Mouse (Mus musculus) 3134 (cell line): ENCODE data around the gene Tanc2.

Experiments used
- DNase-seq: peaks from one replicate; pipeline ENCODE4 v3.0.0-alpha.2; 2011; ENCODE audit warnings: low spot score; ENCODE audit not compliant: insufficient read length; ENCODE audit errors: extremely low read depth

Tanc2 gene

DNA sequence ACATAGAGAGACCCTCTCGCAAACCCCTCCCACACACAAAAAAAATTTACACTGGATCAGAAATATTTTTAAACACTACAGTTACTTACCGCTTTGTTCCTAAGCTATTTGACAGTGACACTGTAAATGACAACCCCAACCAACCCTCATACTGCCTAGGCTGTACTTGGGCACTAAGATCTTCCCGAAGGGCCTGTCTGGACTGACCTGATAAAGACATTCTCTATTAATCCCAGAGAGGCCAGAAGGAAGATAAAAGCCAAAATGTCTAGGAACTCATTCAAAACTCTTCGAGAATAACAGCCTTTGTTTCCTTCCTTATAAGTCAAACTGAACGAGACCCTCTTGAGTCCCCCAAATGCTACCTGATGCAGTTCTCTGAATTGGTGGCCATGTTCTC is 331.5 kb downstream of the Tanc2 start:
- no peak for DNase-seq

DNA sequence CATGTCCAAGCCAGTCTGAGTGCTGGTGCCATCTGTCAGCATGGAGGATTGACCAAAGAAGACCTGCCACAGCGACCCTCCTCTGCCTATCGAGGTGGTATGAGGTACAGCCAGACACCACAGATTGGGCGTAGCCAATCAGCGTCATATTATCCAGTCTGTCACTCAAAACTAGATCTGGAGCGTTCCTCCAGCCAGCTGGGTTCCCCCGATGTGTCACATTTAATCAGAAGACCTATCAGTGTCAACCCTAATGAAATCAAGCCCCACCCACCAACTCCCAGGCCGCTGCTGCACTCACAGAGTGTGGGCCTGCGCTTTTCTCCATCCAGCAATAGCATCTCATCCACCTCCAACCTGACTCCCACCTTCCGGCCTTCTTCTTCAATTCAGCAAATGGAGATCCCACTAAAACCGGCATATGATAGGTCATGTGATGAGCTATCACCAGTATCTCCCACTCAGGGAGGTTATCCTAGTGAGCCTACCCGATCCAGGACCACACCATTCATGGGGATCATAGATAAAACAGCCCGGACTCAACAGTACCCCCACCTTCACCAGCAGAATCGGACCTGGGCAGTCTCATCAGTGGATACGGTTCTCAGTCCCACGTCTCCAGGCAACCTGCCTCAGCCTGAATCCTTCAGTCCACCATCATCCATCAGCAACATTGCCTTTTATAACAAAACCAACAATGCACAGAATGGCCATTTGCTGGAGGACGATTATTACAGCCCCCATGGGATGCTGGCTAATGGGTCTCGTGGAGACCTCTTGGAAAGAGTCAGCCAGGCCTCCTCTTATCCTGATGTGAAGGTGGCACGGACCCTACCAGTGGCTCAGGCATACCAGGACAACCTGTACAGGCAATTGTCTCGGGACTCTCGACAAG is 333.2 kb downstream of the Tanc2 start:
- DNase-seq: no peak

DNA sequence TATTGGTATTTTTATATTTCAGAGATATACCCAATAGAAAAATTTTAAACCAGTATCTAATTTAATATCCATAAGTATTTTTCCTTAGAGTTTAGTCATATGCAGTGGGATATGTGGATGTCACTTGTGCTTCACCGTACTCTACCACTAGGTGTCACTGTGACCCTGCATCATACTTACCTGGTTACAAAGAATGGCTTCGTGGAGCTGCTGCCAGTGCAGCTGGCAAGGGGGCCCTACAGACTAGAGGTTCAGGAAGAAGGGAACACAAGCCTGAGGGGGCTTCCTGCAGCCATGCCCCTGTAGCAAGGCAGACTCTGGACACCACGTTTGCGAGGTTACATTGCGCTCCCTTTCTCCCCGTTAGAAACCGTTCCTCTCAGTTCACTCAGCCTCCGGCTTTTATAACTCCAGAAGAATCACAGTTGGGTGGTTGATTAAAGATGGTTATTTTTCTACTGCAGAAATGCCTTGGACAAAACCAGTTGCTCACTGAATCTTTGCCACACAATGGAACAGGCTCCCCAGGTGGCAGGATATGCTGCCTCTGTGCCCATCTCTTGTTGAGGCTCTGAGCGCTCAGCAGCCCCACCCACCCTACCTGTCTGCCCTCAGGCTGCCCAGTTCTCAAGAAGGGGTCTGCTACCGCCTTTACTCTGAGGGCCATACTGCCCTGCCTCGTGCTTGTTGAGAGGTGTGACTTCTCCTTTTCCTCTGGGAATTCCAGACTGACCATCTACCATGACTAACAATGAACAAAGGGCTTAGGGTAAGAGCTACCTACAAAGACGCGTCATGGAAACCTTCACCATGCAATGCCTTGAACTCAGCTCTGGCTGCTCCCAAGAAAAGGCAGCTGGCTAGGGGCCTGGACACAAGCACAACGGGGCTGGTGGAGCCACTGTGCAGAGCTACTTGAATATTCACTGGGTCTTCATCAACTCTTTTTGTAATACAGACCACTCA is 337.6 kb downstream of the Tanc2 start:
- DNase-seq: peak; percentile 36

DNA sequence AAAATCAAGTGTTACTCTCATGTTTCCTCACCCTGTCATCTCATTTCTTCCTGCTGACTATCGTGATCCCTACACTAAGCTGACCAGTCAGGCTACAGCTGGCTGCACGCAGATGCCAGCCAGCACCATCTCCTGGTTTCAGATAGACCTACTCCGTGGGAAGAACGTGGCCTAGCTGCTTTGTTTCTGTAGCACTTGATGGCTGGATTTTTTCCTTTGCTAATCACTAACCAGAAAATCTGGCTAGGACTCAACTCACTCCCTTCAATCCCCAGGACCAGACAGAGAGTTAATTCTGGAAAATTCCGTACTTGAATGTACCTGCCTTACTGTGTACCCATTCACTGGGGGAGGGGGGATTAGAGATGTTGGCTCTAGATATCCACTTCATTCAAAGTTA is 338.4 kb downstream of the Tanc2 start:
- no peak for DNase-seq

DNA sequence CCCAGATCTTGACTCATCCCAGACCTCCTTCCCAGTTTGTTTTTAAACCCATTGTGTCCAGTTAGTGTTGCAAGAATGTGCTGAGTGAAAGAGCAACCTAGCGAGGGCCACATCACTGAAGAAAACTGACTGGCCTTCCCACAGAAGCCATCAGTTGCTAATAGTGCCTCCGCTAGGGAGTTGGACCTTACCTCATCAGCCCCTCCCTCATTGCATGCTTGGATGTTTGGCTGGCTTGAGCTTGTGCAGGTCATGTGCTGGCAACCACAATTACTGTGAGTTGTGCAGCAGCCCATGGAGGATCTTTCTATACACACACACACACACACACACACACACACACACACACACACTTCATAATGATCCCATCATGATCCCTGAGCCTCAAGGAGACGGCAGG is 341.6 kb downstream of the Tanc2 start:
- no peak for DNase-seq

DNA sequence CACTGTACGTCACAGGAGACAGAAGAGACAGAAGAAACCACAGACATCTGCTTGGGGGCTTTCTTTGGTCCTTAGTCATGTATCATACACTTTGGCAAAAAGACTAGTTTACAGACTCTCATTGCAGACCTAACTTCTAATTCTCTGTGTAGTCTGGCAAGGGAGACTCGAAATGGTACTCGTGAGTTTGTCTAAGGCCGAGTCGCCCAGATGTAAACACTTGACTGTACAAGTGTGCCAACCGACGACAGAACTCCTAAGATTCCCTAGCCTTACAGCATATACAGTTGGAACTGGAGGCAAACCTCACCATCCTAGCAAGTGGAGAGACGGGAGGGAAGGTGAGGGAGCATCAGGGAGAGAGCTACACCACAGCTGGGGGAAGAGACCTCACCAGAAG is 344.0 kb downstream of the Tanc2 start:
- DNase-seq: no peak

DNA sequence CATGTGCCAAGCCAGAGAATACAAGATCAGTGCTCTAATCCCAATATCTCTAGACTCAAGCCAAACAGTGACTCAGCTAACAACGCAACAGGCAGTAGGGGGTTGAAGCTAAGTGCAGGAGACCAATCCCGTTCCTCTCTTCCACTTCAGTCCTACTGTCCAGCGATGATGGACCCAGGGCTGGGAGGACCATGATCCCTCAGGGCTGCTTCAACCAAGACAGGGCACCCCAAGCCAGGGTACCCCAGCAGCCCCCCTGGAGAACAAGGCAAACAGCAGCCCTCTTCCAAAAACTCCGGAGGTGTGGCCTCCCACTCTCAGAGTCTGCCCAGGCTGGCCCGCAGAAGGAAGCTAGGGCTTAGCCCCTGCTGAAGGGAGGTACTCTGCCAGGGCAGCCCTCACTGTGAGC is 344.5 kb downstream of the Tanc2 start:
- peak; percentile 69 for DNase-seq

DNA sequence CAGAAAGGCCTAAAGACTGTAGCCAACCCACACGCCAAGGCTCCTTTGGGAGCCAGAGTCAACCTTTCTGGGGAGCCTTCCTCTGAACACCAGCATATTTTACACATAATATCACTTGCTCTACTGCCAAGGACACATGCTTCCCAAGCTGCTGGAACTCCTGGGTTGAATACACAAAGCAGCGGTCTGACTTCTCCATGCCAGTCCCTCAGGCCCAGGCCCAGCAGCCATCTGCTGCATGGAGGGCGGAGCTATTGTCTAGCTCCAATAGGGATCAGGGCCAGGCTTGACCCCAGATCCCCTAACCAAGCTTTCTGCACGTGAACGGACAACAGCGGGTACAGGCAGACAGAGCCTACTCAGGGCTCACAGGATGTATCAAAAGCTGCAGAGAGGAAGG is 345.0 kb downstream of the Tanc2 start:
- DNase-seq: no peak

DNA sequence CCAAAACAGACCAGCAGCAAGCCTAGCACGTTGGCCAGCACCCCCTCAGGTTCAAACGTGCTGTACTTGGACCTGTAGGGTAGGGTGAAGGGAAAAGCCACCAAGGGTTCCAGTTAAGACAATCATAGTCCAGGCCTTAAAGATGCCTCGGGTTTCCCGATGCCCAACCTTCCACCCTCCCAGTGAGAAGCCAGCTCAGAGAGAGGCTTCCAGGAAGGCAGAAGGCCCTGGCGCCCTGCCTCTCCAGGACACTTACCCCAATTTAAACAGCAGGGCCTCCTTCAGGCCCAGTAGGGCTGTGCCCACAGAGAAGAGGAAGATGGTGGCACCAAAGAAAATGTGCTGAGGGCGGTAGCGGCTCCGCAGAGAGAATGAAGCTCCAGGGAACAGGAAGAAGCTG is 345.7 kb downstream of the Tanc2 start:
- DNase-seq: no peak

DNA sequence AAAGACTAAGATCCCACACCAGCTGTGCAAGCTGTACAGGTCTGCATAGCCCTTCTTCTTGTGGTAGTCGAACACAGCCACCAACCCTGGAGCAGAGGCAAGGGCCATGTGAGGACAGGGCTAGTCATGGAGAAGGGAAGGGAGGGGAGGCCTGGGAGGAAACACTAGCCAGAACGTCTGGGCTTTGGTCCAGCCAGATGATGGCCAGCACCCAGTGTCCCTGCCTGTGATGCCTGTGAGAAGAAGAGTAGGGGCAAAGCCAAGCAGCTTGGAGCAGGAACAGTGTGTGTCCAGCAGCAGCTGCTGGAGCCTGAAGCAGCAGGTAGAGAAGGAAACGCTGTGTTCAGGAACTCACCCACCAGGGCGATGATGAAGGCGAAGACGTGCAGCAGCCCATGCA is 346.4 kb downstream of the Tanc2 start:
- DNase-seq: peak; percentile 34

DNA sequence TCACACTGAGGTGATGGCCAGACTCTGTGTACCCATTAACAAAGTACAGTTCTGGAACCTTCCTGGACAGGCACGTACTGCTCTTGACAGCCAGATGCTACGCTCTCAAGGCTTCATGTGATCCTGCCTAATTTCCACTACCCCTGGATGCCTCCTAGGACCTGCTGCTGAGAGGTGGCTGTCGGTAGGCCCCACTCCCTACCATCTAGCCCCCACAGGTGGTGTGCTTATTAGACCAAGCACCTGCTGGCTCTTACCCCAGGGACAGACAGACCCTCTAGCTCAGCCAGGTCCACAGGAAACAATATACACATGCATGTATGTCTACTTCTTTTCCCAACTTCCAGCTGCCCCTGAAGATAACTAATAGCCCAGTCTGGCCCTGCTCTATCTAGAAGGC is 347.2 kb downstream of the Tanc2 start:
- DNase-seq: no peak

DNA sequence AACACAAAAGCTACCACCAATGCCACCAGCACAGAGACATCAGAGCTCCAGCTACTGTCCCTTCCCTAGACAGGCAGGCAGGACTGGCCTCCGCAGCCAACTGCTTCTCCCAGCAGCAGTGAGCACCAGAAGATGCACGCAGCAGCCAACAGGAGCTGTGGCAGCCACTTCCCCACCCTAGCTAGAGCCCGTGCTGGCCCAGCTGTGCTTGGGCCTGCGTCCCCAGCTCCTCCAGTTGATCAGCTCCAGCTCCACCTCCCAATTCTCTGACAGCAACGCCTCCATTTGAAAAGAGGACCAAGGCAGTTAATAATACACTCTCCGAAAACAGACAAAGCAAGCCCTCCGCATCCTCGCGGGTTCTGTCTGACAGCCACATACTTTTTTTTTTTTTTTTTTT is 349.0 kb downstream of the Tanc2 start:
- no peak for DNase-seq

DNA sequence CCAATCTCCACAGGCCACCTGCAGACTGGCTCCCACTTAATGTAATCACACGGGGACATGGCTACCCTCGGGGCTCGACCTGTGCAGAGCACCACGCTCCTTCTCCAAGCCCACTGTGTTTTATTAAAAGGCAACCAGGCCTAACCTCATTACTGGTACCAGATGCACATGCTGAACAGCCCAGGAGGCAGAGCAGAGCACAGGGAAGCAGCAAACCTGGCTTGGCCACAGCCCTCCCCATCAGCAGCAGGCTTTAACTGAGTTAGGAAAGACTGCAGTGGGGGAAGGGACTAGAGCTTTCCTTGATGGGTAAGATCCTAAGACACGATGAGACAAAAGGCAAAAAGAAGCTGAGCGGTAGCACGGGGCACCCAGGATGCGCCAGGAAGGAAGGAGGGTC is 352.2 kb downstream of the Tanc2 start:
- no peak for DNase-seq

DNA sequence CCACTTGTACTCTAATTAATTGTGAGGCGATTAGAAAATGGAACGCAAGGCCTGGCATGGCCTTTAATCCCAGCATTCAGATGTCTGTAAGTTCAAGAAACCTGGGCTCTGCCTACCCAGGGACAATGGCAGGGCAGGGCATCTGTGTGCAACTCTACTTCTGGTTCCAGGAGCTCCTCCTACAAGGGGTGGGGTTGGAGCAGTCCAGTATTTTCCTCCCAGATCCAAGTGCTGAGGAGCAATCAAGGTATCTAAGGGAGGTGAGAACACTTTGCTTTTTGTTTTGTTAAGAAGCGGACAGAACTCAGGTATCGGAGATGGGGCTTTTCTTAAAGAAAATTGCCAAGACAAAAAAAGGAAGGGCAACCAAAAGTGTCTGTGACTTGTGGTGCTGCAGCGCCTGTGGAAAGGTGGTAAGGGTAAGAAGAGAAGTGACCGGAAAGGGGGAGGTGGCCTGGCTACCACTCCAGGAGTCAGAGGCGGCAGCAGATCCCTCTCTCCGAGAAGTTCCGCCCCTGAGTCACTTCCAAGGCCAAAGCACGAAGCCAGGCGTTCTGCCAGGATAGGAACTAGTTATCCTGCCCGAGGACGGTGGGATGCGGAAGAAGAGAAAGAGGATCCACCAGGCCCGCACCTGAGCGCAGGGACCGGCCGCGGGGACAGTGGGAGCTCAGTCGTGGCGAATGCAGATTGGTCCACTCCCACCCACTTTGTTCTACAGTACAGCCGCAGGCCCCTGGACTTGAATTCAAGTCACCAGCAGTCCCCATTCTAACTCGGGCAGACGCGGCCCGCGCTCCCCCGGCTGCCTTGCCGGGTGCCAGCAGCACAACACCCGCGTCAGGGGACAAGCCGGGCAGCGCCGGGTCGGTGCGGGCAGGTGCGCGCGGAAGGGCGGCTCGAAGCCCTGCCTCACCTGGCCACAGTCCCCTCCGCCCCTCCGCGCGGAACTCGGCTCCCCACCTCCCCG is 353.6 kb downstream of the Tanc2 start:
- no peak for DNase-seq

DNA sequence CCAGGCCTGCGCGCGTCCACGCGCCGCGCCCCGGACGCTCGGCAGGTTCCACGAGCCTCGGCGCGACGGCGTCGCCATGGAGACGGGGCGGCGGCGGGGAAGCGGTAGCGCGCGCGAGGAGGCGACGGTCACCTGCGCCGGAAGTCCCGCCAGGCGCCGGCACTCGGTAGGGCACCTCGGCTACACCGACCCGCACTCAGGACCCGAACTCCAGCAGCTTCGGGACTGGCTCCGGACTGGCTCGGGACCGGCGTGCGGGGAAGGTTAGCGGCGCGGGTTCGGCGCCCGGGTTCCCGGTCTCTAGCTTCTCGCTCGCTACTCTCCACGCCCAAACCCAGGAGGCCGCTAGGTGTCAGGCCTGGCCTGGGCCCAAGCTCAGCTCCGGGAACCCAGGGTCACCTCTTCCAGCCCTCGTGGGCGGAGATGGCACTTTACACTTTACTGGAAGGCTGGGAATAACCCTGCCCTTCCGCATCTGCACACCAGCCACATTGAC is 354.4 kb downstream of the Tanc2 start:
- DNase-seq: no peak

DNA sequence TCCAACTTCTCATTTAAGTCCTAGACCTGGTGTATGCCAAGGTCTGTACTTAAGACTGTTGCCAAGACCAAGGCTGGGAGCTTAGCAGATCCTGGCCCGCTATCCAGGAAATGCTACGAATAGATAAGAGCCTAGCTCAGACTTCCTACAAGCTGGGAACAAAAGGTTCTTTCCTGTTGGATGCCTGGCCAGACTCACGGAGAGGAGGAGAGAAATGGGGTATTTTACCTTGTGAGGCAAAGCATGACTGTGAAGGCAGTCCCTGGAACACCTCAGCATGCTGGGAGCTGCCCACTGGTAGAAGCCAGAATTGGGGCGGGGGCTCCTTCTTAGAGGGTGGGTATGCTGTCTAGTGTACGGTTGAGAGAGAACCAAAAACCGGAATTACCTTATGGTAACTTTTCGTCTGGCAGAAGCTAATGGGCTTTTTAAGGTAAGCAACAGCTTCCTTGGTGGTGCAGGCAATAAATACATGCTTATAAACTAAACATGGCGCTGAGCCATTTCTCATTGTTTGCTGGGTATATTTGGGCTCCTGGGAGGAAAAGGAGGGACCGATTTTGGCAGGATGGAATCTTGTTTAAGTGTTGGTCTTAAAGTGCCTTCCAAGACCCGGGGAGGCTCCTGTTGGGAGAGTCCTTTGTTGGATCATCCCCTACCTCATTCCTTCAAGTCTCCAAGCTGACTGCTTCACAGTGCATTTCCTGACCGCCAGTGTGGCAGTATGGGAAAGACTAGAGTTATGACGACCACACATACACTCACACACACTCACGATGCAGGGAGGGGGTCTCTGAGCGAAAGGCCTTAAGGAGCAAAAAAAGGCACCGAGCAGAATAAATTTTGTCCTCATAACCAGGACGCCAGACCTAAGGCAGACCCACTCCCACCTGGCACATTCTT is 355.2 kb downstream of the Tanc2 start:
- DNase-seq: no peak

DNA sequence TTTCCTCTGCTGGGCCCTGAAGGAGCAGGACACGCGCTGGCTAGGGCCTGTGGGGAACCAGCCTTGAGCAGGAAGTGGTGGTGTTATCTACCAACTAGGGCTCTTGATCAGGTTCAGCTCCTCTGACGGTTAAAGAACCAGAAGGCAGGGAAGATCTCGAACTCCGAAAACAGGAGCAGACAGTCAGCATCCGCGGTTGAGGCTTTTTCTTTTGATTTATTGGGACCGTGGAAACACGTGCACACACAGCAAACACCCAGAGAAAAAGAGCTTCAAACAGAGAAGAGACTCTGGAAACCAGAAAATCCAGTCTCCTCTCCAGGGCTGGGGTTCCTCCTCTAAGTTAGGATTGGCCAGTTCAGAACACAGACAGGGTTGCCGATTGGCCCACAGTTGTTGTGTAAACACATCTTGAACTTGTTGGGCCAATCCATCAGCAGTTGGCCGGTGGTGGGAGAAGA is 356.9 kb downstream of the Tanc2 start:
- DNase-seq: no peak

DNA sequence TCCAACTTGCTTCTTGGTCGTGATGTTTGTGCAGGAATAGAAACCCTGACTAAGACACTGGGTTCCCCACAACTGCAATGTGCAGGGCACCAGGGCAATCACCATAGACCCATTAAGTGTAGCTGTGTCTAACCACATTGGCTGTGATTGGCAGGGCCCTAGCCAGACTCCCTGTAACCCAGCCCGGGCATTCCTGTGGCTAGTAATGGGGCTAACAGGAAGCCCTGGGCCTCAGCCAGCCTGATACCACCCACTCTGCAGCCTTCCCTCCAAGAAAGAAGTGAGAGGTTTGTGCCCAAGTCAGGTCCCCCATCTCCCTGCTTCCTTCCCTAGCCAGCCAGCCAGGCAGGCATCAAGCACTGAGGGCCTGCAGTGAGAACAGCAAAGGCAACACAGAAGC is 358.5 kb downstream of the Tanc2 start:
- peak; percentile 60 for DNase-seq

DNA sequence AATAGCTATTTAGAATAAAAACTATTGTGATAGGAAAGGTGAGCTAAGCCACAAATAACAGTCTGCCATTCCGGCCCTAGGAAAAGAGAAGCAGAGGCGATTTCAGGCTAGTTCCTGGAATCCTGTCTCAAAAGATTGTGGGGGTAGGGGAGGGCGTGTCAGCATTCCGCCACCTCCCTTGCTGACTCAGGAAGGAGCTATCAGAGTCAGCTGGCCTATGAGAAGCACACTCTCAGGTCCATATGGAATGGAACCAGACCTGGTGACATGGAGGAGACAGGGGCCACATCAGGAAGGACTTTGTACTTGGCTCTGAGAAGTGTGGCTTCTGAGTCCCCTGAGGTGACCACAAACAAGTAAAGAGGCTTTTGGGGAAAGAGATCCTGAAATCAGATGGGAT is 360.7 kb downstream of the Tanc2 start:
- DNase-seq: no peak
